Mouse (Mus musculus) heart, postnatal 10 days (tissue): ENCODE measurements at regions not wholly inside any gene's neighbourhood (a gene's known extent, or its start where the extent isn't known, plus 50 kb on each side); places are given as distances from the start of the nearest gene placed in this dataset.

Experiments
- DNase-seq, 2 experiments: peaks; one replicate each; pipeline ENCODE4 v3.0.0; 2021
- intact Hi-C: fragments of 180-260 bp; cut with DNase I; formaldehyde crosslinking; loops from one replicate; pipeline ENCODE4 v1.15.1; 2025

- intact Hi-C loops = no loop called here
- DNase-seq = no peak
Observed at GRCm38 (mm10) chr16:44674198-44674597, 49.9 kb upstream of the Nepro start.

- no peak for DNase-seq
- intact Hi-C loops = no loop called here
Observed at GRCm38 (mm10) chr16:44672422-44672819, 51.7 kb upstream of the Nepro start.

GRCm38 (mm10) chr16:44671551-44672421 is 52.3 kb upstream of the Nepro start:
- no peak for DNase-seq
- intact Hi-C loops = no loop called here

- intact Hi-C loops = no loop called here
- no peak for DNase-seq
Observed at GRCm38 (mm10) chr16:44668061-44668460, 56.0 kb upstream of the Nepro start.

GRCm38 (mm10) chr16:44667118-44667517 is 57.0 kb upstream of the Nepro start:
- DNase-seq = no peak
- intact Hi-C loops = no loop called here

- no peak for DNase-seq
- intact Hi-C loops = no loop called here
Observed at GRCm38 (mm10) chr16:44666431-44666997, 57.6 kb upstream of the Nepro start.

- intact Hi-C loops = no loop called here
- no peak for DNase-seq
Observed at GRCm38 (mm10) chr16:44665491-44665931, 58.6 kb upstream of the Nepro start.

- intact Hi-C loops = no loop called here
Observed at GRCm38 (mm10) chr16:44662966-44663600, 61.0 kb upstream of the Nepro start.

GRCm38 (mm10) chr16:44660996-44661876 is 62.9 kb upstream of the Nepro start:
- no peak for DNase-seq
- intact Hi-C loops = no loop called here

More at GRCm38 (mm10) chr16:44662966-44663600, 61.0 kb upstream of the Nepro start:
- no peak for DNase-seq

GRCm38 (mm10) chr16:44658306-44658705 is 65.8 kb upstream of the Nepro start:
- DNase-seq = no peak
- intact Hi-C loops = no loop called here

GRCm38 (mm10) chr16:44656181-44656580 is 67.9 kb upstream of the Nepro start:
- DNase-seq = no peak
- intact Hi-C loops = no loop called here

- intact Hi-C loops = no loop called here
- peak in 1 of 2 experiments; percentile 18 for DNase-seq
Observed at GRCm38 (mm10) chr16:44655306-44655705, 68.8 kb upstream of the Nepro start.

GRCm38 (mm10) chr16:44648547-44649223 is 75.4 kb upstream of the Nepro start:
- peak in 1 of 2 experiments; percentile 44 for DNase-seq
- intact Hi-C loops = loop anchor here (5.0 kb wide), 1 partner anchor 34 kb away; no protein-coding TSS in a partner anchor

GRCm38 (mm10) chr16:44643992-44644391 is 80.1 kb upstream of the Nepro start:
- peak in 1 of 2 experiments; percentile 31 for DNase-seq
- intact Hi-C loops = loop anchor here (1.0 kb wide), 1 partner anchor 160 kb away; no protein-coding TSS in a partner anchor

GRCm38 (mm10) chr16:44637100-44637499 is 78.4 kb upstream of the Boc start:
- no peak for DNase-seq
- intact Hi-C loops = no loop called here

- intact Hi-C loops = loop anchor here (5.0 kb wide), 1 partner anchor 77 kb away; the partner anchor contains the start of gene Boc
- DNase-seq = no peak
Observed at GRCm38 (mm10) chr16:44634486-44634885, 75.8 kb upstream of the Boc start.

- DNase-seq = no peak
- intact Hi-C loops = loop anchor here (5.0 kb wide), 1 partner anchor 76 kb away; the partner anchor contains the start of gene Boc
Observed at GRCm38 (mm10) chr16:44633059-44633667, 74.5 kb upstream of the Boc start.

GRCm38 (mm10) chr16:44632330-44633058 is 73.8 kb upstream of the Boc start:
- intact Hi-C loops = loop anchor here (5.0 kb wide), 1 partner anchor 75 kb away; the partner anchor contains the start of gene Boc
- DNase-seq = peak; percentile 74 to 76
